Mouse (Mus musculus): Measurements from ENCODE around the gene Utrn. TPM values are rescaled to one million over a fixed set of nuclear protein-coding genes. Genes with fewer than 3 reads are reported as not detected.
A peak's percentile ranks its signal among the peaks of the same experiment; 100 is the strongest.

Utrn gene
- total RNA-seq, 2 experiments from 2014 or later = 20.1 to 28.1 TPM

GRCm38 (mm10) chr10:12866971-12867732 is 2.0 kb downstream of the Utrn start:
- DNase-seq = peak; percentile 61
- intact Hi-C loops (cut with DNase I) = loop anchor here (5.0 kb wide), 2 partner anchors 130 to 175 kb away; no protein-coding TSS in a partner anchor
- TF ChIP-seq CTCF (IDR thresholded peaks at IDR 0.05) = peak; percentile 26
- Histone ChIP-seq H3K4me3 (peak overlapping the region; percentile 96), H3K27ac (peak overlapping the region; percentile 95)

GRCm38 (mm10) chr10:12865201-12865600 is 4.0 kb downstream of the Utrn start:
- no peak overlapping the region for H3K4me3 ChIP-seq
- H3K27ac ChIP-seq = no peak overlapping the region
- no peak for TF ChIP-seq CTCF (IDR thresholded peaks at IDR 0.05)
- intact Hi-C loops (cut with DNase I) = loop anchor here (5.0 kb wide), 2 partner anchors 128 to 173 kb away; no protein-coding TSS in a partner anchor
- no peak for DNase-seq

- no peak for DNase-seq
- intact Hi-C loops (cut with DNase I) = no loop called here
- no peak overlapping the region for H3K4me3 ChIP-seq
- H3K27ac ChIP-seq = no peak overlapping the region
- TF ChIP-seq CTCF (IDR thresholded peaks at IDR 0.05) = no peak
Measured at GRCm38 (mm10) chr10:12863581-12863980, 5.6 kb downstream of the Utrn start.

GRCm38 (mm10) chr10:12862047-12862446 is 7.1 kb downstream of the Utrn start:
- Histone ChIP-seq H3K4me3 (no peak overlapping the region), H3K27ac (no peak overlapping the region)
- intact Hi-C loops (cut with DNase I) = no loop called here
- TF ChIP-seq CTCF (IDR thresholded peaks at IDR 0.05) = no peak
- no peak for DNase-seq

- intact Hi-C loops (cut with DNase I) = no loop called here
- no peak overlapping the region for H3K4me3 ChIP-seq
- peak overlapping the region; percentile 25; the same call in 1 of the 2 replicates for H3K27ac ChIP-seq
- no peak for TF ChIP-seq CTCF (IDR thresholded peaks at IDR 0.05)
- DNase-seq = no peak
Measured at GRCm38 (mm10) chr10:12861381-12861780, 7.8 kb downstream of the Utrn start.

GRCm38 (mm10) chr10:12860765-12861164 is 8.4 kb downstream of the Utrn start:
- no peak for DNase-seq
- intact Hi-C loops (cut with DNase I) = no loop called here
- Histone ChIP-seq H3K4me3 (no peak overlapping the region), H3K27ac (peak overlapping the region; percentile 25; the same call in 1 of the 2 replicates)
- no peak for TF ChIP-seq CTCF (IDR thresholded peaks at IDR 0.05)

- TF ChIP-seq CTCF (IDR thresholded peaks at IDR 0.05) = no peak
- DNase-seq = no peak
- H3K27ac ChIP-seq = no peak overlapping the region; the same call in 1 of the 2 replicates
- intact Hi-C loops (cut with DNase I) = no loop called here
- H3K4me3 ChIP-seq = no peak overlapping the region
Measured at GRCm38 (mm10) chr10:12860331-12860730, 8.8 kb downstream of the Utrn start.

GRCm38 (mm10) chr10:12858017-12858416 is 11.1 kb downstream of the Utrn start:
- Histone ChIP-seq H3K4me3 (peak overlapping the region; percentile 5), H3K27ac (peak overlapping the region; percentile 66)
- TF ChIP-seq CTCF (IDR thresholded peaks at IDR 0.05) = no peak
- intact Hi-C loops (cut with DNase I) = no loop called here
- no peak for DNase-seq

GRCm38 (mm10) chr10:12854298-12854697 is 14.9 kb downstream of the Utrn start:
- Histone ChIP-seq H3K27ac (peak overlapping the region; percentile 68), H3K4me3 (no peak overlapping the region)
- TF ChIP-seq CTCF (IDR thresholded peaks at IDR 0.05) = no peak
- no peak for DNase-seq
- intact Hi-C loops (cut with DNase I) = no loop called here

GRCm38 (mm10) chr10:12853776-12854175 is 15.4 kb downstream of the Utrn start:
- no peak for TF ChIP-seq CTCF (IDR thresholded peaks at IDR 0.05)
- H3K27ac ChIP-seq = peak overlapping the region; percentile 68
- intact Hi-C loops (cut with DNase I) = no loop called here

GRCm38 (mm10) chr10:12853196-12853620 is 16.0 kb downstream of the Utrn start:
- H3K27ac ChIP-seq = peak overlapping the region; percentile 68
- DNase-seq = peak; percentile 44
- intact Hi-C loops (cut with DNase I) = no loop called here
- H3K4me3 ChIP-seq = peak overlapping the region; percentile 25
- TF ChIP-seq CTCF (IDR thresholded peaks at IDR 0.05) = no peak

More at GRCm38 (mm10) chr10:12853776-12854175, 15.4 kb downstream of the Utrn start:
- H3K4me3 ChIP-seq = peak overlapping the region; percentile 25
- peak; percentile 49 for DNase-seq

GRCm38 (mm10) chr10:12852416-12853195 is 16.6 kb downstream of the Utrn start:
- intact Hi-C loops (cut with DNase I) = no loop called here
- no peak for TF ChIP-seq CTCF (IDR thresholded peaks at IDR 0.05)
- DNase-seq = no peak
- no peak overlapping the region for H3K4me3 ChIP-seq
- peak overlapping the region; percentile 68 for H3K27ac ChIP-seq

Measured in gastrocnemius, adult 2 months (tissue).